Mouse (Mus musculus) kidney, adult 2 months (tissue): ENCODE data around the gene Vash1.

Source experiments
- CTCF ChIP-seq: fragments of 200-500 bp; conservative IDR thresholded peaks from 2 replicates; pipeline ENCODE4 v1.5.1; 2011; ENCODE audit warnings: low read depth, mild to moderate bottlenecking, control low read depth, low read length, moderate library complexity, mixed read lengths; ENCODE audit not compliant: insufficient read depth, insufficient read length
- POLR2A ChIP-seq: fragments of 200-500 bp; IDR thresholded peaks from one replicate; pipeline ENCODE4 v1.6.1; 2011; ENCODE audit warnings: low read depth, low read length, control low read depth

- TF ChIP-seq POLR2A (no peak), CTCF (no peak)
Observed at GRCm38 (mm10) chr12:86672105-86672504, 6.4 kb upstream of the Vash1 start.
